Mouse (Mus musculus) ES-E14 (cell line): ENCODE measurements around the gene Inpp5k. TPM values are rescaled to one million over a fixed set of nuclear protein-coding genes. Genes with fewer than 3 reads are reported as not detected.
A peak's percentile ranks its signal among the peaks of the same experiment; 100 is the strongest.

Source experiments
- DNase-seq: peaks from one replicate; pipeline ENCODE4 v3.0.0-alpha.2; 2013; ENCODE audit warnings: low read depth, low spot score
- H3K27ac ChIP-seq: 2 replicates; pipeline ENCODE4 v1.5.1; 2012; ENCODE audit warnings: low read depth, mild to moderate bottlenecking, low read length, moderate library complexity, mixed read lengths; ENCODE audit not compliant: poor library complexity, insufficient read depth, severe bottlenecking
- H3K36me3 ChIP-seq: 2 replicates; pipeline ENCODE4 v1.6.1; 2012; ENCODE audit warnings: mild to moderate bottlenecking, low read length, moderate library complexity, mixed read lengths; ENCODE audit not compliant: control insufficient read depth, poor library complexity, insufficient read depth, severe bottlenecking
- H3K4me1 ChIP-seq, 2 experiments: fragments of 150-350 bp in 1 of 2; sonication (generic) in 1 of 2; 2 replicates each; pipeline ENCODE4 v1.6.1; 2012; ENCODE audit warnings: low read length in 2 of 2, mild to moderate bottlenecking in 1 of 2, mixed read lengths in 1 of 2; ENCODE audit not compliant: control insufficient read depth in 2 of 2, insufficient read depth in 2 of 2, poor library complexity in 1 of 2
- H3K4me3 ChIP-seq, 2 experiments: fragments of 150-350 bp in 1 of 2; sonication (generic) in 1 of 2; 2 replicates each; pipeline ENCODE4 v1.5.1; 2012; ENCODE audit warnings: low read length in 2 of 2, low read depth in 1 of 2, mild to moderate bottlenecking in 1 of 2, mixed read lengths in 1 of 2; ENCODE audit not compliant: insufficient read depth in 1 of 2, poor library complexity in 1 of 2, severe bottlenecking in 1 of 2
- H3K9ac ChIP-seq: 2 replicates; pipeline ENCODE4 v1.6.1; 2012; ENCODE audit warnings: low read depth, mild to moderate bottlenecking, low read length, mixed read lengths; ENCODE audit not compliant: poor library complexity, insufficient read depth, severe bottlenecking
- H3K9me3 ChIP-seq: fragments of 150-350 bp; sonication (generic); 2 replicates; pipeline ENCODE4 v1.6.1; 2012; ENCODE audit warnings: low read depth, mild to moderate bottlenecking, low read length; ENCODE audit not compliant: control insufficient read depth, insufficient read depth
- CHD2 ChIP-seq: IDR thresholded peaks from 2 replicates; pipeline ENCODE4 v1.6.1; 2014; ENCODE audit warnings: mild to moderate bottlenecking, low read depth, low read length, inconsistent platforms
- HCFC1 ChIP-seq: IDR thresholded peaks from 2 replicates; pipeline ENCODE4 v1.6.1; 2012; ENCODE audit warnings: low read length, inconsistent platforms, borderline replicate concordance; ENCODE audit not compliant: insufficient read depth
- MAFK ChIP-seq: IDR thresholded peaks from 2 replicates; pipeline ENCODE4 v1.6.1; 2014; ENCODE audit warnings: mild to moderate bottlenecking, low read depth, low read length, inconsistent platforms; ENCODE audit not compliant: insufficient read depth
- ZC3H11A ChIP-seq: IDR thresholded peaks from 2 replicates; pipeline ENCODE4 v1.6.1; 2012; ENCODE audit warnings: low read depth, mild to moderate bottlenecking, inconsistent platforms, low read length, borderline replicate concordance
- ZNF384 ChIP-seq: IDR thresholded peaks from 2 replicates; pipeline ENCODE4 v1.6.1; 2012; ENCODE audit warnings: low read depth, low read length, inconsistent platforms
- in situ Hi-C, 2 experiments: fragments of 600-800 bp; cut with MboI; formaldehyde crosslinking; loops; one replicate each; pipeline ENCODE4 v1.15.1; 2025; ENCODE audit warnings: low sequenced_read_pairs in 2 of 2, inconsistent platforms in 1 of 2; ENCODE audit not compliant: unreplicated experiment in 2 of 2
- total RNA-seq: library from RNA; depleted of rRNA; stranded (reverse); fragments of 300-350 nt; gene quantifications from 2 replicates; pipeline ENCODE4 v1.2.3, GENCODE M21; 2012

The Inpp5k gene
- total RNA-seq, 1 experiment, result 12.2 TPM

DNA sequence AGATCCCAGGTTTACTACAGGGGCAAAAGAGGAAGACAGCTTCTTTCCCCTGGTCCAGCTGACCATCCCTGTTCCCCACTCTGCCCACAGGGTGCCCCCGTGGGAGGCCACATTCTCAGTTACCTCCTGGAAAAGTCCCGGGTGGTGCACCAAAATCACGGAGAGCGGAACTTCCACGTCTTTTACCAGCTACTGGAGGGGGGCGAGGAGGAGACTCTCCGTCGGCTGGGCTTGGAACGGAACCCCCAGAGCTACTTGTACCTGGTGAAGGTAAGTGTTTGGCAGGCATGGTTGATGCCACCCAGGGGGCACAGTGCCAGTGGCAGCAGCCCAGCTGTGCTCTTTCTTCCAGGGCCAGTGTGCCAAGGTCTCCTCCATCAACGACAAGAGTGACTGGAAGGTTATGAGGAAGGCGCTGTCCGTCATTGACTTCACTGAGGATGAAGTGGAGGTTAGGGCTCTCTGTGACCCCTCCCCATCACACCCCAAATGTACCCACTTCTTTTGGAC, 29.3 kb downstream of the Inpp5k start:
- no peak overlapping the region for H3K4me3 ChIP-seq
- peaks cover 54% of the 10 kb centered on the region for H3K36me3 ChIP-seq
- in situ Hi-C loops, result no loop called here
- peak overlapping the region; percentile 25; the same call in 1 of the 2 replicates for H3K27ac ChIP-seq
- no peak for TF ChIP-seq CHD2
- no peak for TF ChIP-seq ZNF384
- TF ChIP-seq ZC3H11A, result no peak
- no peak for DNase-seq
- no peaks in the 10 kb centered on the region for H3K9me3 ChIP-seq
- H3K4me1 ChIP-seq, result peaks cover under 1 to 7% of the 10 kb centered on the region in 2 experiments; a peak in 2 of 4 replicates
- no peak overlapping the region for H3K9ac ChIP-seq

DNA sequence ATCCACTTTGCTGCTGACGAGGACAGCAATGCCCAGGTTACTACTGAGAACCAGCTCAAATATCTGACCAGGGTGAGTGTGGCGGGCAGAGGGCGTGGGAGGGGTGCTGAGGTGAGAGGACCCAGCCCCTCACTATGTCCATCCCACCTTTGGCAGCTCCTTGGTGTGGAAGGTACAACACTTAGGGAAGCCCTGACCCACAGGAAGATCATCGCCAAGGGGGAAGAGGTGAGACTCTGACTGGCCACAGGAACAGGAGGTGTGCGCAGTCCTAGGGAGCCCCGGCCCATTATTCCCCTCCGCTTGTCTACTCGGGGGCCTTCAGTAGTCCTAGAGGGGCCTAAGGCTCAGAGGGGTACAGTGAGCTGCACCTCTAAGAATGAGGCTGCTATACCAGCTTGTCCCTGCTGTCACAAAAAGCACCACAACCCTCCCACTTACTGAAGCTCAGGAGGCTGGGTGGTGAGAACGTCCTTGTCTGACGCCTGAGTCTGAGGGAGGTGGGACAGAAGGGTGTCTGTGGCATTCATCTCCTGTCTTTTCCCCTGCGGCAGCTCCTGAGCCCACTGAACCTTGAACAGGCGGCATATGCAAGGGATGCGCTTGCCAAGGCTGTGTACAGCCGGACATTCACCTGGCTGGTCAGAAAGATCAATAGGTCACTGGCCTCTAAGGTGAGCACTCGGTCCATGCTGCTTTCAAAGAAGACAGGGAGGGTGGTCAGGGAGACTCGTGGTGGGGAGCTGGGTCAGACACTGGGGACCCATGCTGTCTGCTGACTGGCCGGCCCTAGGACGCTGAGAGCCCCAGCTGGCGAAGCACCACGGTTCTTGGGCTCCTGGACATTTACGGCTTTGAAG, 30.4 kb downstream of the Inpp5k start:
- peaks cover 61% of the 10 kb centered on the region for H3K36me3 ChIP-seq
- H3K4me1 ChIP-seq, result peaks cover 0 to 6% of the 10 kb centered on the region in 2 experiments; a peak in 1 of 4 replicates
- no peaks in the 10 kb centered on the region for H3K9me3 ChIP-seq
- no peak overlapping the region for H3K9ac ChIP-seq
- no peak overlapping the region for H3K4me3 ChIP-seq
- DNase-seq, result no peak
- in situ Hi-C loops, result no loop called here
- H3K27ac ChIP-seq, result no peak overlapping the region
- no peak for TF ChIP-seq MAFK
- TF ChIP-seq ZC3H11A, result no peak
- TF ChIP-seq CHD2, result no peak
- TF ChIP-seq HCFC1, result no peak
- no peak for TF ChIP-seq ZNF384

DNA sequence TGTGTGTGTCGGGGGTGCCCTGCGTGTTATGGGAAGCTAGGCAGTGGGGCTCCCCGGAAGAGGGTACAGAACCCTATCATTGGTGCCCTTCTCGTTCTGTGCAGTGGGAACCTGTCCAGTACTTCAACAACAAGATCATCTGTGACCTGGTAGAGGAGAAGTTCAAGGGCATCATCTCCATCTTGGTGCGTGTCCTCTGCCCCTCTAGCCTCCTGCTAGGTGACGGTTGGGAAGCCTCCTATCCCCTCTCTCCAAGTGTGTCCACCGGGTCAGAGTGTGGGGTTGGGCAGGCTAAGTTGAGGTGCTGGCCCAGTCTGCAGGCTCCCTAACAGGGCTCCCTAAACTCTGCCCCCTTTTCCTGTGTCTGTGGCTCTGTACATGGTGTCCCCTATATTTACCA, 31.3 kb downstream of the Inpp5k start:
- in situ Hi-C loops, result no loop called here
- TF ChIP-seq ZC3H11A (no peak), HCFC1 (no peak), CHD2 (no peak), ZNF384 (no peak), MAFK (no peak)
- Histone ChIP-seq H3K4me3 (no peak overlapping the region), H3K9ac (no peak overlapping the region), H3K27ac (no peak overlapping the region), H3K4me1 (no peaks in the 10 kb centered on the region), H3K9me3 (no peaks in the 10 kb centered on the region), H3K36me3 (peaks cover 69% of the 10 kb centered on the region)
- DNase-seq, result no peak

DNA sequence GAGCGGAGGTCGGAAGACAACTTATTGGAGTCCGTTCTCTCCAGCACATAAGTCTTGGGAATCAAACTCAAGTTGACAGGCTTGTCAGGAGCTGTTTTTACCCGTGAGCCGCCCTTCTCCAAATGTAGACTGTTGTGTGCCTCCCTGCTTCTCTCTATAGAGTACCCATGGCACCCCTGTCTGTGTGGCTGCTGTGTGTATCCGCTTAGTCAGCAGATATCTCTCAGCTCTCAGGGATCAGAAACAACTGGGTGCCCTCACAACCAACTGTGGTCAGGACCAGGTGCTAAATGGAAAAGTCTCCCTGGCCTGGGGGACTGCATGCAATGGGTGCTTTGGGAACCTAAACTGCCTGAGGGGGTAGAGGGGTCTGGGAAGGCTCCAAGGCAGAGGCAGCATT, 35.5 kb downstream of the Inpp5k start:
- no peak overlapping the region for H3K9ac ChIP-seq
- H3K4me3 ChIP-seq, result no peak overlapping the region
- peaks cover 66% of the 10 kb centered on the region for H3K36me3 ChIP-seq
- no peak for DNase-seq
- no peak overlapping the region for H3K27ac ChIP-seq
- H3K4me1 ChIP-seq, result no peaks in the 10 kb centered on the region; a peak in 1 of 4 replicates
- no peak for TF ChIP-seq ZC3H11A
- peak; percentile 61; the same call in 1 of the 2 replicates for TF ChIP-seq MAFK
- no peak for TF ChIP-seq HCFC1
- no peaks in the 10 kb centered on the region for H3K9me3 ChIP-seq
- in situ Hi-C loops, result no loop called here

DNA sequence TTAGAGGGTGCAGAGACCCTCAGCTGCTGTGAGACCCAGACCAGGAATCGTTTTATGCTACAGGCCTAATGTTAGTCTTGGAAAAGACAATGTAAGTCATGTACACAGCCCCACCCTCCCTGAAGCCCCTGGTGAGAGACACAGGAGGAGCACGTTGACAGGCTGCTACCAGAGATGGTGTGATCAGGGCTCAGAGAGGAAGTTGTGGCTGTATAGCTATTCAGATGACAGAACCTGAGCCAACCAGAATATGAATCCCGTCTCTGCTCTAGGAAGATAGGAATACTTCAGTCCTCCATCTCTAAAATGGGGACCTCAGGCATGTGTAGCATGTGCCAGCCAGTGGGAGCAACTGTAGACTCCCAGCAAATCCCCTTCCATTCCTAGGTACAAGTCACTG, 37.8 kb downstream of the Inpp5k start:
- in situ Hi-C loops, result no loop called here
- TF ChIP-seq ZNF384, result no peak
- no peak for TF ChIP-seq CHD2
- TF ChIP-seq MAFK, result no peak
- no peak for TF ChIP-seq HCFC1
- TF ChIP-seq ZC3H11A, result no peak
- H3K4me3 ChIP-seq, result no peak overlapping the region
- peaks cover 69% of the 10 kb centered on the region for H3K36me3 ChIP-seq
- no peaks in the 10 kb centered on the region for H3K9me3 ChIP-seq
- no peak overlapping the region for H3K9ac ChIP-seq
- DNase-seq, result no peak
- no peaks in the 10 kb centered on the region; a peak in 1 of 4 replicates for H3K4me1 ChIP-seq
- no peak overlapping the region for H3K27ac ChIP-seq
